Mouse (Mus musculus) CH12.LX (cell line): ENCODE measurements around the gene Kcnma1.

Experiments used
- EP300 ChIP-seq: IDR thresholded peaks from 2 replicates; pipeline ENCODE4 v1.6.1; 2011; ENCODE audit warnings: low read length, improper control_type of control experiment
- POLR2A ChIP-seq: IDR thresholded peaks from 2 replicates; pipeline ENCODE4 v1.6.1; 2011; ENCODE audit warnings: low read depth, mild to moderate bottlenecking, improper control_type of control experiment, low read length

DNA sequence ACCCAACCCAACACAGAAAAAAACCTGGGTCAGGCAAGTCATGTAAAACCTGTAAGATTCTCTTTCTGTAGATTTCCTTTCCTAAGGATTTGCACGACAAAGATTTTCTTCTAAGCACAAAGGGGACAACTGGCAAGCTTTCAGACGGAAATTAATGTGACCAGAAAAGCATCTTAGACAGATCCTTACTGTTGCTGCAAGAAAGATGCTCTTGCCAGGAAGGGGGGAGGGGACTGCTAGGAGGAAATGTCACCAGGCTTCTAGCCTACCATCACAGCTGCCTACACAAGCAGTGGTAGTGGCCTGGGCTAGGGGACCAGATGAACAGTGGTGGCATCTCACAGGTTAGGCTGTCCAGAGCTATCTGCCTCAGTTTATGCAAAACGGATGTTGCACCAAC lies 308.6 kb downstream of the Kcnma1 start:
- TF ChIP-seq POLR2A (no peak), EP300 (no peak)
